Mouse (Mus musculus): ENCODE data around the gene Tmem178b. TPM values are rescaled to one million over a fixed set of nuclear protein-coding genes. Genes with fewer than 3 reads are reported as not detected.

The Tmem178b gene
- polyA plus RNA-seq, 1 experiment from 2014 or later: 0.24 TPM

DNA sequence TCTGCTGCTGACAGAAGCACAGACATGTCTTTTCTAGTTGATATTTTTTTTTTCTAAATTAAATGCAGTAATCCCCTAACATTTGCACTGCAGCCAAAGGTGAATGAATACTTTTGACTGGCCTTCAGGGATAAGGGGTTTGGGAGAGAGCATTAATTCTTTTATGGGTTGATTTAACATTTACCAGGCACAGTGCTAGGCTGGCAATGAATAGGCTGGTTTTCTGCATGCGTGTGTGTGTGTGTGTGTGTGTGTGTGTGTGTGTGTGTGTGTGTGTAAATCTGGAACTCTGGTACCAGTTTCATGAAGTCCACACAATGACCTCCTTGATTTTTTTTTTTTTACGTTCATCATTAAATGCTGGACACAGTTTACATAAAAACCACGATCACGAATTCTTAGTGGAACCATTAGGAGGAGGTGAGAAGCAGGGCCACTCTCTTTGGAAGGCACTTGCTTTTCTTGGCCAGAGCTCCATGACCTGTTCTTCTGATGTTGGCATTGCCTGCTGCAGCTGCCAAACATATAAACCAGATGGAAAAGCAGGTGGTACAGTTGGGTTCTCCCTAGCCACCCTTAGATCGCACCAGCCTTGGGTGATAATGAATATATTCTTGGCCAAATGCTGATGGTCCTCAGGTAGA, 203.7 kb downstream of the Tmem178b start:
- Histone ChIP-seq H3K27ac (ENCODE audit: low read length) (no peak overlapping the region), H3K27me3 (ENCODE audit: control insufficient read depth, insufficient read depth, low read length) (no peaks in the 10 kb centered on the region), H3K9me3 (replicated peaks; ENCODE audit: control insufficient read depth, low read length) (no peaks in the 10 kb centered on the region), H3K36me3 (ENCODE audit: control insufficient read depth, insufficient read depth) (no peaks in the 10 kb centered on the region), H3K4me2 (ENCODE audit: low read depth, low read length) (no peak overlapping the region), H3K9ac (ENCODE audit: low read length) (no peak overlapping the region), H3K4me3 (ENCODE audit: low read length) (no peak overlapping the region), H3K4me1 (ENCODE audit: control insufficient read depth, insufficient read depth, low read length) (no peaks in the 10 kb centered on the region)
- WGBS: 83% methylated on average over 5 of the region's 5 CpGs
- ATAC-seq (replicated peaks; ENCODE audit: extremely low read depth, insufficient read depth, low FRiP score): no peak

DNA sequence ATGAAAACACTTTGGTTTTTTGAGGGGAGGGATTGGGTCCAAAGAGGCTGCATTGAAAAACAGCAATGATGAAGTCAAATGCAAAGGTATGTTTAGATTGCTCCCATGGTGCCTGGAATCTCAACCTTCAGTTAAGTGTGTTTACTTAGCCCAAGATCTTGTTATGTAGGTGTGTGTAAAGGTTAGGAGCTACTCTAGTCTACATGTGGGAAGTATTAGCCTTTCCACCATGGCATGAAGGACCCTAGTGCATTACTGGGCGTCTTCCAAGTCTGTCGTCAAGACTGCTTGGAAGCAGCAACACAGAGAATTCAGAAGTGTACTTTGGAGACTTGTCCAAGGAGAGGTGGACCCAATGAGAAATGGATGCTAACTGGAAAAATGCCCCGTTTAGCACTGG, 205.3 kb downstream of the Tmem178b start:
- Histone ChIP-seq H3K9me3 (replicated peaks; ENCODE audit: control insufficient read depth, low read length) (no peaks in the 10 kb centered on the region), H3K4me1 (ENCODE audit: control insufficient read depth, insufficient read depth, low read length) (no peaks in the 10 kb centered on the region), H3K9ac (ENCODE audit: low read length) (no peak overlapping the region), H3K27me3 (ENCODE audit: control insufficient read depth, insufficient read depth, low read length) (no peaks in the 10 kb centered on the region), H3K4me3 (ENCODE audit: low read length) (no peak overlapping the region), H3K27ac (ENCODE audit: low read length) (no peak overlapping the region), H3K36me3 (ENCODE audit: control insufficient read depth, insufficient read depth) (no peaks in the 10 kb centered on the region), H3K4me2 (ENCODE audit: low read depth, low read length) (no peak overlapping the region)
- 68% methylated on average over 3 of the region's 3 CpGs for WGBS
- ATAC-seq (replicated peaks; ENCODE audit: extremely low read depth, insufficient read depth, low FRiP score): no peak

GRCm38 (mm10) chr6:40083726-40084125, 210.7 kb downstream of the Tmem178b start:
- no peaks in the 10 kb centered on the region for H3K36me3 ChIP-seq (ENCODE audit: control insufficient read depth, insufficient read depth)
- no peaks in the 10 kb centered on the region for H3K9me3 ChIP-seq (replicated peaks; ENCODE audit: control insufficient read depth, low read length)
- H3K4me3 ChIP-seq (ENCODE audit: low read length): no peak overlapping the region
- no peaks in the 10 kb centered on the region for H3K4me1 ChIP-seq (ENCODE audit: control insufficient read depth, insufficient read depth, low read length)
- ATAC-seq (replicated peaks; ENCODE audit: extremely low read depth, insufficient read depth, low FRiP score): no peak
- 77% methylated on average over 3 of the region's 3 CpGs for WGBS
- no peak overlapping the region for H3K4me2 ChIP-seq (ENCODE audit: low read depth, low read length)
- no peak overlapping the region for H3K27ac ChIP-seq (ENCODE audit: low read length)
- H3K27me3 ChIP-seq (ENCODE audit: control insufficient read depth, insufficient read depth, low read length): no peaks in the 10 kb centered on the region
- no peak overlapping the region for H3K9ac ChIP-seq (ENCODE audit: low read length)

- Histone ChIP-seq H3K9ac (ENCODE audit: low read length) (no peak overlapping the region), H3K9me3 (replicated peaks; ENCODE audit: control insufficient read depth, low read length) (no peaks in the 10 kb centered on the region), H3K27me3 (ENCODE audit: control insufficient read depth, insufficient read depth, low read length) (no peaks in the 10 kb centered on the region), H3K36me3 (ENCODE audit: control insufficient read depth, insufficient read depth) (no peaks in the 10 kb centered on the region), H3K4me3 (ENCODE audit: low read length) (no peak overlapping the region), H3K4me2 (ENCODE audit: low read depth, low read length) (no peak overlapping the region), H3K27ac (ENCODE audit: low read length) (no peak overlapping the region), H3K4me1 (ENCODE audit: control insufficient read depth, insufficient read depth, low read length) (no peaks in the 10 kb centered on the region)
- WGBS: 30% methylated on average over 5 of the region's 5 CpGs
- ATAC-seq (replicated peaks; ENCODE audit: extremely low read depth, insufficient read depth, low FRiP score): no peak
Observed at GRCm38 (mm10) chr6:40091250-40091651, 218.2 kb downstream of the Tmem178b start.

GRCm38 (mm10) chr6:40098498-40098897, 225.4 kb downstream of the Tmem178b start:
- ATAC-seq (replicated peaks; ENCODE audit: extremely low read depth, insufficient read depth, low FRiP score): no peak

GRCm38 (mm10) chr6:40101785-40102184, 228.7 kb downstream of the Tmem178b start:
- no peak for ATAC-seq (replicated peaks; ENCODE audit: extremely low read depth, insufficient read depth, low FRiP score)
- H3K4me2 ChIP-seq (ENCODE audit: low read depth, low read length): no peak overlapping the region
- H3K9ac ChIP-seq (ENCODE audit: low read length): no peak overlapping the region
- H3K27ac ChIP-seq (ENCODE audit: low read length): no peak overlapping the region
- H3K9me3 ChIP-seq (replicated peaks; ENCODE audit: control insufficient read depth, low read length): no peaks in the 10 kb centered on the region
- H3K27me3 ChIP-seq (ENCODE audit: control insufficient read depth, insufficient read depth, low read length): no peaks in the 10 kb centered on the region
- H3K4me3 ChIP-seq (ENCODE audit: low read length): no peak overlapping the region
- no peaks in the 10 kb centered on the region for H3K4me1 ChIP-seq (ENCODE audit: control insufficient read depth, insufficient read depth, low read length)
- 76% methylated on average over 4 of the region's 4 CpGs for WGBS
- no peaks in the 10 kb centered on the region for H3K36me3 ChIP-seq (ENCODE audit: control insufficient read depth, insufficient read depth)

More at GRCm38 (mm10) chr6:40098498-40098897, 225.4 kb downstream of the Tmem178b start:
- no peaks in the 10 kb centered on the region for H3K4me1 ChIP-seq (ENCODE audit: control insufficient read depth, insufficient read depth, low read length)
- no peaks in the 10 kb centered on the region for H3K27me3 ChIP-seq (ENCODE audit: control insufficient read depth, insufficient read depth, low read length)
- 65% methylated on average over 2 of the region's 2 CpGs for WGBS
- no peak overlapping the region for H3K27ac ChIP-seq (ENCODE audit: low read length)
- no peak overlapping the region for H3K9ac ChIP-seq (ENCODE audit: low read length)
- H3K4me2 ChIP-seq (ENCODE audit: low read depth, low read length): no peak overlapping the region
- H3K4me3 ChIP-seq (ENCODE audit: low read length): no peak overlapping the region
- H3K36me3 ChIP-seq (ENCODE audit: control insufficient read depth, insufficient read depth): no peaks in the 10 kb centered on the region
- no peaks in the 10 kb centered on the region for H3K9me3 ChIP-seq (replicated peaks; ENCODE audit: control insufficient read depth, low read length)

- Histone ChIP-seq H3K9ac (ENCODE audit: low read length) (no peak overlapping the region), H3K4me3 (ENCODE audit: low read length) (no peak overlapping the region), H3K36me3 (ENCODE audit: control insufficient read depth, insufficient read depth) (no peaks in the 10 kb centered on the region), H3K4me2 (ENCODE audit: low read depth, low read length) (no peak overlapping the region), H3K4me1 (ENCODE audit: control insufficient read depth, insufficient read depth, low read length) (no peaks in the 10 kb centered on the region), H3K27ac (ENCODE audit: low read length) (no peak overlapping the region), H3K27me3 (ENCODE audit: control insufficient read depth, insufficient read depth, low read length) (no peaks in the 10 kb centered on the region), H3K9me3 (replicated peaks; ENCODE audit: control insufficient read depth, low read length) (no peaks in the 10 kb centered on the region)
- WGBS: 55% methylated on average over 4 of the region's 4 CpGs
- no peak for ATAC-seq (replicated peaks; ENCODE audit: extremely low read depth, insufficient read depth, low FRiP score)
Observed at GRCm38 (mm10) chr6:40102863-40103262, 229.8 kb downstream of the Tmem178b start.

- Histone ChIP-seq H3K4me3 (ENCODE audit: low read length) (no peak overlapping the region), H3K36me3 (ENCODE audit: control insufficient read depth, insufficient read depth) (no peaks in the 10 kb centered on the region), H3K9ac (ENCODE audit: low read length) (no peak overlapping the region), H3K4me2 (ENCODE audit: low read depth, low read length) (no peak overlapping the region), H3K27ac (ENCODE audit: low read length) (no peak overlapping the region), H3K27me3 (ENCODE audit: control insufficient read depth, insufficient read depth, low read length) (no peaks in the 10 kb centered on the region), H3K9me3 (replicated peaks; ENCODE audit: control insufficient read depth, low read length) (no peaks in the 10 kb centered on the region), H3K4me1 (ENCODE audit: control insufficient read depth, insufficient read depth, low read length) (no peaks in the 10 kb centered on the region)
- no peak for ATAC-seq (replicated peaks; ENCODE audit: extremely low read depth, insufficient read depth, low FRiP score)
- WGBS: 66% methylated on average over 5 of the region's 5 CpGs
Observed at GRCm38 (mm10) chr6:40110029-40110428, 237.0 kb downstream of the Tmem178b start.

DNA sequence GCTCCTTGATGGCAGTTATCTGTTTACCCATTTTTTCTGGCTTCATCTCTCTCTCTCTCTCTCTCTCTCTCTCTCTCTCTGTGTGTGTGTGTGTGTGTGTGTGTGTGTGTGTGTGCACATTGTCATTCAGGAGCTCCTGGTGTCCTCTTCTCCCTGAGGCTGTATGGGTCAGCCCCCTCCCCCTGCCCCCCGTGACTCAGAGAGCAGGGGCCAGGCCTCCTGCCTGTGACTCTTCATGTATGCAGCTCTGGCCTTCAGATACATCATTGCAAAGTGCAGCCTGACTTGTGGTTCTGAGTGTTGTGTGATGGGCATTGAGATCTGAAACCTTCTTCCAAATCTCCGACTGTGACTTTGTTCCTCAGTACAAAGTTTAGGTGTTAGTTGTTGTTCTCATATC, 237.7 kb downstream of the Tmem178b start:
- 50% methylated on average over 2 of the region's 2 CpGs for WGBS
- Histone ChIP-seq H3K4me2 (ENCODE audit: low read depth, low read length) (no peak overlapping the region), H3K36me3 (ENCODE audit: control insufficient read depth, insufficient read depth) (no peaks in the 10 kb centered on the region), H3K9me3 (replicated peaks; ENCODE audit: control insufficient read depth, low read length) (no peaks in the 10 kb centered on the region), H3K4me3 (ENCODE audit: low read length) (no peak overlapping the region), H3K27ac (ENCODE audit: low read length) (no peak overlapping the region), H3K9ac (ENCODE audit: low read length) (no peak overlapping the region), H3K4me1 (ENCODE audit: control insufficient read depth, insufficient read depth, low read length) (no peaks in the 10 kb centered on the region), H3K27me3 (ENCODE audit: control insufficient read depth, insufficient read depth, low read length) (no peaks in the 10 kb centered on the region)
- no peak for ATAC-seq (replicated peaks; ENCODE audit: extremely low read depth, insufficient read depth, low FRiP score)

Data from heart, embryonic 16.5 days (tissue).